Comparison of ENCODE assay signal across 8 mouse cellular contexts in the genomic region with DNA sequence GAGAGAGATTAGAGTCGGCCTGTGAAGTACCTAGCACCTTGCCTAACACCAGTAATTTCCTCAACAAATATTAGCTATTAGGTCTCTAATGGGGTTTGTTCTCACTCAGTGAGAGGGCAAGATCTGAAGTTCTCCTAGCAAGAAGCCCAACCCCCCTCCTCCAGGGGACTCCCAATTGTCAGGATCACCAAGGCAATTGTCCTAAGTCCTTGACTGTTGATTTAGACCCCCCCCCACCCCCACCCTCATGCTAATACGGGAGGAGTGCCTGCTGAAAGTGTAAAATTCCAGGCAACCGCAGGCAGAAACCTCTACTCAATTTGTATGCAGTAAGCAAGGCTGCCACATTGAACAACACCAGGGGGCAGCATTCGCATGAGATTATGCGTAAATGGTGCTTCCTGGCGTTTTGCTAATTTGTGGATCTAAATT.
DNase-seq lines count a peak whose midpoint lies in the region; ATAC-seq and TF ChIP-seq lines count a peak whose summit lies in the region.
"Had no signal": no experiment of that assay in that cellular context is flagged by ENCODE, and none has a peak within 500 bp of the region (broad histone marks: within the 10 kb centered on the region; RNA-seq: fewer than 3 reads in every experiment).

No protein-coding gene starts in this region.

- no peaks in the 10 kb centered on the region for H3K27me3 ChIP-seq in Patski
- H3K27me3 ChIP-seq in lung, embryonic 16.5 days (ENCODE audit: control insufficient read depth, insufficient read depth, low read depth, low read length) = peaks cover 19% of the 10 kb centered on the region

- no peak overlapping the region for H3K27ac ChIP-seq in lung, embryonic 16.5 days (ENCODE audit: low read length)
- H3K27ac ChIP-seq: hindbrain, embryonic 15.5 days had no signal

- H3K4me2 ChIP-seq in lung, embryonic 16.5 days (ENCODE audit: low read depth, low read length) = no peak overlapping the region
- H3K4me2 ChIP-seq: hindbrain, embryonic 15.5 days had no signal

- H3K4me1 ChIP-seq in lung, embryonic 16.5 days (replicated peaks; ENCODE audit: control insufficient read depth, insufficient read depth, low read length) = peaks cover 2% of the 10 kb centered on the region; the same call in 1 of the 2 replicates
- H3K4me1 ChIP-seq: hindbrain, embryonic 15.5 days had no signal

- peak; percentile 38 for TF ChIP-seq CTCF in Patski (IDR thresholded peaks at IDR 0.05)

- POLR2A ChIA-PET in Patski (lab: Charles Lee) = no interaction called here

- ATAC-seq in Patski = no peak
- peak; percentile 80 for ATAC-seq in lung, embryonic 16.5 days (ENCODE audit: low read depth)

- no peaks in the 10 kb centered on the region for H3K9me3 ChIP-seq in lung, embryonic 16.5 days (ENCODE audit: control insufficient read depth, low read length)
- H3K9me3 ChIP-seq: hindbrain, embryonic 15.5 days had no signal

- no peak overlapping the region for H3K4me3 ChIP-seq in lung, embryonic 16.5 days (ENCODE audit: low read length)
- H3K4me3 ChIP-seq: hindbrain, embryonic 15.5 days had no signal

- in situ Hi-C loops in Patski (cut with MboI; ENCODE audit: low pct_unique_long_range_greater_than_20kb) = no loop called here

- CTCF ChIA-PET in Patski (lab: Charles Lee) = interaction anchor here (1.0 to 1.9 kb wide), 2 partner anchors 9 to 13 kb away, joined by 3 to 6 read pairs; no protein-coding TSS in a partner anchor

- 8% methylated on average over 6 of the region's 6 CpGs for WGBS in lung, embryonic 16.5 days

- no peak overlapping the region for H3K9ac ChIP-seq in lung, embryonic 16.5 days (ENCODE audit: low read length)
- H3K9ac ChIP-seq: hindbrain, embryonic 15.5 days had no signal

- peak; percentile 41 for DNase-seq in kidney, postnatal 4 days
- no peak for DNase-seq in kidney, postnatal 14 days
- DNase-seq in Patski (ENCODE audit: low read depth, low spot score) = no peak
- DNase-seq in cerebellum, adult 9-10 months = peak; percentile 44
- no peak for DNase-seq in urinary bladder, adult 2 months (ENCODE audit: low spot score)
- DNase-seq in thymus, adult 18-20 months = no peak

- H3K36me3 ChIP-seq in lung, embryonic 16.5 days (ENCODE audit: control insufficient read depth, insufficient read depth, low read length) = no peaks in the 10 kb centered on the region
- H3K36me3 ChIP-seq: hindbrain, embryonic 15.5 days had no signal

Comparison
In these comparisons a context has a peak if more than half of its experiments do, and no peak if none do; other contexts are left out.
1. DNase-seq: peak in kidney, postnatal 4 days (2 of 2) and cerebellum, adult 9-10 months (single experiment); none in kidney, postnatal 14 days (single experiment), Patski (single experiment), urinary bladder, adult 2 months (single experiment) and thymus, adult 18-20 months (0 of 2).